Mouse (Mus musculus): ENCODE data around the gene Klhdc3. TPM values are rescaled to one million over a fixed set of nuclear protein-coding genes. Genes with fewer than 3 reads are reported as not detected.

Klhdc3 gene
- polyA plus RNA-seq, 1 experiment from 2014 or later = 147 TPM

- peak within 1 kb of the TSS; percentile 49 for H3K27ac ChIP-seq (ENCODE audit: low read depth, low read length)
- H3K4me2 ChIP-seq (ENCODE audit: low read length) = peak within 1 kb of the TSS; percentile 91
- ATAC-seq (peak; percentile 95), DNase-seq (ENCODE audit: low spot score) (peak; percentile 96)
- WGBS = under 1% methylated on average over 43 of the region's 43 CpGs
- no peaks in the 10 kb centered on the region for H3K27me3 ChIP-seq (replicated peaks; ENCODE audit: control insufficient read depth, insufficient read depth, low read length)
- peak within 1 kb of the TSS; percentile 74 for H3K9ac ChIP-seq (ENCODE audit: low read length)
- H3K4me1 ChIP-seq (ENCODE audit: control insufficient read depth, insufficient read depth, low read length) = peaks cover 8% of the 10 kb centered on the region
- H3K9me3 ChIP-seq (replicated peaks; ENCODE audit: control insufficient read depth, low read length) = no peaks in the 10 kb centered on the region
- H3K36me3 ChIP-seq (ENCODE audit: control insufficient read depth, insufficient read depth, low read length) = peaks cover 63% of the 10 kb centered on the region
- H3K4me3 ChIP-seq (ENCODE audit: low read depth, low read length) = peak within 1 kb of the TSS; percentile 67
Measured at GRCm38 (mm10) chr17:46673850-46674529, 6.7 kb downstream of the Klhdc3 start, which contains the start of gene Rrp36. TSS of gene Rrp36 (minus strand) at chr17:46674352.

- Histone ChIP-seq H3K9me3 (replicated peaks; ENCODE audit: control insufficient read depth, low read length) (no peaks in the 10 kb centered on the region), H3K27me3 (replicated peaks; ENCODE audit: control insufficient read depth, insufficient read depth, low read length) (no peaks in the 10 kb centered on the region), H3K4me1 (ENCODE audit: control insufficient read depth, insufficient read depth, low read length) (peaks cover 6% of the 10 kb centered on the region; the same call in 1 of the 2 replicates), H3K4me2 (ENCODE audit: low read length) (no peak overlapping the region), H3K36me3 (ENCODE audit: control insufficient read depth, insufficient read depth, low read length) (peaks cover 60% of the 10 kb centered on the region), H3K27ac (ENCODE audit: low read depth, low read length) (no peak overlapping the region), H3K9ac (ENCODE audit: low read length) (no peak overlapping the region), H3K4me3 (ENCODE audit: low read depth, low read length) (no peak overlapping the region)
- ATAC-seq = no peak
- 96% methylated on average over 10 of the region's 10 CpGs for WGBS
- no peak for DNase-seq (ENCODE audit: low spot score)
Measured at GRCm38 (mm10) chr17:46669911-46670310, 10.8 kb downstream of the Klhdc3 start.

GRCm38 (mm10) chr17:46667712-46668111, 13.0 kb downstream of the Klhdc3 start:
- H3K4me2 ChIP-seq (ENCODE audit: low read length) = no peak overlapping the region
- H3K27me3 ChIP-seq (replicated peaks; ENCODE audit: control insufficient read depth, insufficient read depth, low read length) = no peaks in the 10 kb centered on the region
- ATAC-seq = no peak
- 98% methylated on average over 16 of the region's 16 CpGs for WGBS
- no peak for DNase-seq (ENCODE audit: low spot score)
- peaks cover 80% of the 10 kb centered on the region for H3K36me3 ChIP-seq (ENCODE audit: control insufficient read depth, insufficient read depth, low read length)
- H3K4me1 ChIP-seq (ENCODE audit: control insufficient read depth, insufficient read depth, low read length) = no peaks in the 10 kb centered on the region
- no peaks in the 10 kb centered on the region for H3K9me3 ChIP-seq (replicated peaks; ENCODE audit: control insufficient read depth, low read length)
- no peak overlapping the region for H3K4me3 ChIP-seq (ENCODE audit: low read depth, low read length)
- H3K27ac ChIP-seq (ENCODE audit: low read depth, low read length) = no peak overlapping the region
- H3K9ac ChIP-seq (ENCODE audit: low read length) = no peak overlapping the region

- ATAC-seq = no peak
- no peak overlapping the region for H3K9ac ChIP-seq (ENCODE audit: low read length)
- no peaks in the 10 kb centered on the region for H3K4me1 ChIP-seq (ENCODE audit: control insufficient read depth, insufficient read depth, low read length)
- H3K27ac ChIP-seq (ENCODE audit: low read depth, low read length) = no peak overlapping the region
- H3K4me3 ChIP-seq (ENCODE audit: low read depth, low read length) = no peak overlapping the region
- H3K4me2 ChIP-seq (ENCODE audit: low read length) = no peak overlapping the region
- DNase-seq (ENCODE audit: low spot score) = no peak
- H3K27me3 ChIP-seq (replicated peaks; ENCODE audit: control insufficient read depth, insufficient read depth, low read length) = no peaks in the 10 kb centered on the region
- WGBS = 89% methylated on average over 5 of the region's 5 CpGs
- no peaks in the 10 kb centered on the region for H3K9me3 ChIP-seq (replicated peaks; ENCODE audit: control insufficient read depth, low read length)
- H3K36me3 ChIP-seq (ENCODE audit: control insufficient read depth, insufficient read depth, low read length) = peaks cover 92% of the 10 kb centered on the region
Measured at GRCm38 (mm10) chr17:46662730-46663129, 18.0 kb downstream of the Klhdc3 start.

- H3K9ac ChIP-seq (ENCODE audit: low read length) = no peak overlapping the region
- no peak for DNase-seq (ENCODE audit: low spot score)
- H3K4me2 ChIP-seq (ENCODE audit: low read length) = no peak overlapping the region
- no peaks in the 10 kb centered on the region for H3K4me1 ChIP-seq (ENCODE audit: control insufficient read depth, insufficient read depth, low read length)
- H3K27ac ChIP-seq (ENCODE audit: low read depth, low read length) = no peak overlapping the region
- H3K4me3 ChIP-seq (ENCODE audit: low read depth, low read length) = no peak overlapping the region
- no peaks in the 10 kb centered on the region for H3K27me3 ChIP-seq (replicated peaks; ENCODE audit: control insufficient read depth, insufficient read depth, low read length)
- 91% methylated on average over 12 of the region's 12 CpGs for WGBS
- H3K9me3 ChIP-seq (replicated peaks; ENCODE audit: control insufficient read depth, low read length) = no peaks in the 10 kb centered on the region
- H3K36me3 ChIP-seq (ENCODE audit: control insufficient read depth, insufficient read depth, low read length) = peaks cover 95% of the 10 kb centered on the region
- no peak for ATAC-seq
Measured at GRCm38 (mm10) chr17:46661981-46662380, 18.7 kb downstream of the Klhdc3 start.

GRCm38 (mm10) chr17:46661351-46661750, 19.4 kb downstream of the Klhdc3 start:
- Histone ChIP-seq H3K27ac (ENCODE audit: low read depth, low read length) (no peak overlapping the region), H3K4me2 (ENCODE audit: low read length) (no peak overlapping the region), H3K9me3 (replicated peaks; ENCODE audit: control insufficient read depth, low read length) (no peaks in the 10 kb centered on the region), H3K4me3 (ENCODE audit: low read depth, low read length) (no peak overlapping the region), H3K27me3 (replicated peaks; ENCODE audit: control insufficient read depth, insufficient read depth, low read length) (no peaks in the 10 kb centered on the region), H3K9ac (ENCODE audit: low read length) (no peak overlapping the region), H3K4me1 (ENCODE audit: control insufficient read depth, insufficient read depth, low read length) (no peaks in the 10 kb centered on the region), H3K36me3 (ENCODE audit: control insufficient read depth, insufficient read depth, low read length) (peaks cover 95% of the 10 kb centered on the region)
- ATAC-seq = no peak
- no peak for DNase-seq (ENCODE audit: low spot score)
- 93% methylated on average over 9 of the region's 9 CpGs for WGBS

- Histone ChIP-seq H3K9me3 (replicated peaks; ENCODE audit: control insufficient read depth, low read length) (no peaks in the 10 kb centered on the region), H3K36me3 (ENCODE audit: control insufficient read depth, insufficient read depth, low read length) (peaks cover 80% of the 10 kb centered on the region), H3K4me3 (ENCODE audit: low read depth, low read length) (no peak overlapping the region), H3K27me3 (replicated peaks; ENCODE audit: control insufficient read depth, insufficient read depth, low read length) (no peaks in the 10 kb centered on the region), H3K9ac (ENCODE audit: low read length) (no peak overlapping the region), H3K4me1 (ENCODE audit: control insufficient read depth, insufficient read depth, low read length) (peaks cover 15% of the 10 kb centered on the region), H3K4me2 (ENCODE audit: low read length) (no peak overlapping the region), H3K27ac (ENCODE audit: low read depth, low read length) (no peak overlapping the region)
- WGBS = 92% methylated on average over 6 of the region's 6 CpGs
- ATAC-seq (no peak), DNase-seq (ENCODE audit: low spot score) (no peak)
Measured at GRCm38 (mm10) chr17:46656054-46656453, 24.7 kb downstream of the Klhdc3 start.

- no peaks in the 10 kb centered on the region for H3K27me3 ChIP-seq (replicated peaks; ENCODE audit: control insufficient read depth, insufficient read depth, low read length)
- H3K9me3 ChIP-seq (replicated peaks; ENCODE audit: control insufficient read depth, low read length) = no peaks in the 10 kb centered on the region
- no peak overlapping the region for H3K27ac ChIP-seq (ENCODE audit: low read depth, low read length)
- no peak overlapping the region for H3K4me3 ChIP-seq (ENCODE audit: low read depth, low read length)
- DNase-seq (ENCODE audit: low spot score) (peak; percentile 47), ATAC-seq (no peak)
- peaks cover 22% of the 10 kb centered on the region for H3K4me1 ChIP-seq (ENCODE audit: control insufficient read depth, insufficient read depth, low read length)
- WGBS = 77% methylated on average over 20 of the region's 20 CpGs
- H3K9ac ChIP-seq (ENCODE audit: low read length) = peak overlapping the region; percentile 93
- peak overlapping the region; percentile 82 for H3K4me2 ChIP-seq (ENCODE audit: low read length)
- peaks cover 49% of the 10 kb centered on the region for H3K36me3 ChIP-seq (ENCODE audit: control insufficient read depth, insufficient read depth, low read length)
Measured at GRCm38 (mm10) chr17:46651755-46652547, 28.8 kb downstream of the Klhdc3 start.

- H3K4me1 ChIP-seq (ENCODE audit: control insufficient read depth, insufficient read depth, low read length) = peaks cover 26% of the 10 kb centered on the region
- peak overlapping the region; percentile 82 for H3K4me2 ChIP-seq (ENCODE audit: low read length)
- H3K9ac ChIP-seq (ENCODE audit: low read length) = peak overlapping the region; percentile 93
- no peak for ATAC-seq
- no peak for DNase-seq (ENCODE audit: low spot score)
- H3K36me3 ChIP-seq (ENCODE audit: control insufficient read depth, insufficient read depth, low read length) = peaks cover 43% of the 10 kb centered on the region
- no peaks in the 10 kb centered on the region for H3K27me3 ChIP-seq (replicated peaks; ENCODE audit: control insufficient read depth, insufficient read depth, low read length)
- peak overlapping the region; percentile 66 for H3K4me3 ChIP-seq (ENCODE audit: low read depth, low read length)
- 0 out of 2 replicates have a peak overlapping the region, but pooled peaks have one; percentile 92 for H3K27ac ChIP-seq (ENCODE audit: low read depth, low read length)
- H3K9me3 ChIP-seq (replicated peaks; ENCODE audit: control insufficient read depth, low read length) = no peaks in the 10 kb centered on the region
- WGBS = 77% methylated on average over 17 of the region's 17 CpGs
Measured at GRCm38 (mm10) chr17:46651292-46651691, 29.4 kb downstream of the Klhdc3 start.
